Mouse (Mus musculus): ENCODE measurements around the gene Btrc.

DNA sequence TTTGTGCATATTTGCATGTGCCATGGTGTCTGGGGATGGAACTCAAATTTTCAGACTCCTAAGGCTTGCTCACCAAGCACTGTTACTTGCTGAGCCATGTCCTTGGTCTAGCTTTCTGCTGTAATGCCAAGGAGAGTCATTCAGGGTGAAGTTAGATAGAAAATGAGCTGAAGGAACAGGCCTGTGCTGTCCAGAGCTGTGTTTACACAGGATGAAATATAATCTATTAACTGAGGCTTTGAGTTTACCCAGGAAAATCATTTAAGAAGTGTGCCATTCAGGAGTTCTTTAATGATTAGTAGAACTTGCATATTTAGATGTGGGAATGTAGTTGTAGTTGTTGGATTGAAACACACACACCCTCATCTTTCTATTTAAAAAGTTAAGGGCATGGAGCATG, 54.1 kb downstream of the Btrc start:
- TF ChIP-seq E2F4 (IDR thresholded peaks at IDR 0.05; ENCODE audit: borderline replicate concordance, low read depth, low read length) (no peak), GABPA (IDR thresholded peaks at IDR 0.05; ENCODE audit: low read depth, low read length) (no peak), TCF12 (IDR thresholded peaks at IDR 0.05; ENCODE audit: low read depth, low read length) (no peak), ZKSCAN1 (IDR thresholded peaks at IDR 0.05; ENCODE audit: low read depth, low read length) (no peak), HCFC1 (IDR thresholded peaks at IDR 0.05; ENCODE audit: low read depth, low read length) (no peak), EP300 (IDR thresholded peaks at IDR 0.05; ENCODE audit: low read depth in 1 of 2, low read length in 2 of 2) (no peak), ZC3H11A (IDR thresholded peaks at IDR 0.05; ENCODE audit: low read depth, low read length) (no peak), CTCF (IDR thresholded peaks at IDR 0.05 in 2 of 3, conservative IDR thresholded peaks at IDR 0.05 in 1 of 3; ENCODE audit: control insufficient read depth in 1 of 3, insufficient read depth in 1 of 3, low read depth in 2 of 3, low read length in 3 of 3, poor library complexity in 1 of 3, severe bottlenecking in 1 of 3) (no peak)
